Mouse (Mus musculus) CH12.LX (cell line): Measurements from ENCODE around the gene Cdc42ep5. TPM values are rescaled to one million over a fixed set of nuclear protein-coding genes. Genes with fewer than 3 reads are reported as not detected.

ENCODE experiments used
- DNase-seq: peaks from one replicate; pipeline ENCODE4 v3.0.0-alpha.2; 2013; ENCODE audit errors: extremely low read depth
- H3K27ac ChIP-seq: 2 replicates; pipeline ENCODE4 v1.5.1; 2012; ENCODE audit warnings: low read depth, mild to moderate bottlenecking, control low read depth, moderate library complexity; ENCODE audit not compliant: insufficient read depth
- H3K27me3 ChIP-seq: replicated peaks from 2 replicates; pipeline ENCODE3; 2012; ENCODE audit warnings: inconsistent platforms
- H3K36me3 ChIP-seq, 2 experiments: replicated peaks in 1 of 2; 2 replicates each; pipeline versions ENCODE3 to v1.6.1; 2012; ENCODE audit warnings: inconsistent platforms in 1 of 2, low read length in 1 of 2, mild to moderate bottlenecking in 1 of 2, mixed read lengths in 1 of 2, moderate library complexity in 1 of 2; ENCODE audit not compliant: control insufficient read depth in 1 of 2, insufficient read depth in 1 of 2
- H3K4me1 ChIP-seq, 2 experiments: 2 replicates each; pipeline ENCODE4 v1.6.1; 2012; ENCODE audit warnings: inconsistent platforms in 1 of 2, moderate library complexity in 1 of 2; ENCODE audit not compliant: insufficient read depth in 2 of 2, control insufficient read depth in 1 of 2
- H3K4me2 ChIP-seq: 2 replicates; pipeline ENCODE4 v1.6.1; 2012; ENCODE audit warnings: low read depth, mild to moderate bottlenecking, control low read depth; ENCODE audit not compliant: poor library complexity, insufficient read depth, severe bottlenecking
- H3K4me3 ChIP-seq, 3 experiments: fragments of 150-350 bp in 1 of 3; sonication (generic) in 1 of 3; replicated peaks in 1 of 3; 2 replicates each; pipeline versions ENCODE3 to v1.5.1; 2011 to 2012; ENCODE audit warnings: low read depth in 2 of 3, low read length in 2 of 3, mild to moderate bottlenecking in 2 of 3, moderate library complexity in 2 of 3, control low read depth in 1 of 3, improper control_type of control experiment in 1 of 3, inconsistent platforms in 1 of 3, mixed read lengths in 1 of 3; ENCODE audit not compliant: poor library complexity in 1 of 3
- H3K79me2 ChIP-seq: replicated peaks from 2 replicates; pipeline ENCODE4 v1.6.1; 2012; ENCODE audit warnings: mild to moderate bottlenecking, moderate library complexity; ENCODE audit not compliant: control insufficient read depth, poor library complexity, insufficient read depth, severe bottlenecking; ENCODE audit errors: extremely low read depth
- H3K9ac ChIP-seq: 2 replicates; pipeline ENCODE4 v1.6.1; 2012; ENCODE audit warnings: low read depth, mild to moderate bottlenecking, control low read depth, moderate library complexity; ENCODE audit not compliant: insufficient read depth
- H3K9me3 ChIP-seq: replicated peaks from 2 replicates; pipeline ENCODE3; 2012; ENCODE audit warnings: low read length, inconsistent platforms, mixed read lengths
- BHLHE40 ChIP-seq: IDR thresholded peaks from 2 replicates; pipeline ENCODE4 v1.6.1; 2011; ENCODE audit warnings: mild to moderate bottlenecking, low read depth, low read length, improper control_type of control experiment
- CHD1 ChIP-seq: IDR thresholded peaks from 2 replicates; pipeline ENCODE4 v1.6.1; 2012; ENCODE audit warnings: low read depth, low read length, improper control_type of control experiment, inconsistent platforms
- CHD2 ChIP-seq: IDR thresholded peaks from 2 replicates; pipeline ENCODE4 v1.6.1; 2011; ENCODE audit warnings: low read length, improper control_type of control experiment
- CTCF ChIP-seq, 2 experiments: IDR thresholded peaks in 1 of 2; conservative IDR thresholded peaks in 1 of 2; 2 replicates each; pipeline ENCODE4 v1.5.1; 2011 to 2012; ENCODE audit warnings: low read depth in 2 of 2, low read length in 2 of 2, improper control_type of control experiment in 1 of 2, inconsistent platforms in 1 of 2, mild to moderate bottlenecking in 1 of 2, moderate library complexity in 1 of 2
- E2F4 ChIP-seq: IDR thresholded peaks from 2 replicates; pipeline ENCODE4 v1.6.1; 2011; ENCODE audit warnings: low read depth, low read length, improper control_type of control experiment; ENCODE audit not compliant: insufficient replicate concordance
- ELF1 ChIP-seq: IDR thresholded peaks from 2 replicates; pipeline ENCODE4 v1.6.1; 2014; ENCODE audit warnings: low read depth, mild to moderate bottlenecking, inconsistent platforms, low read length, improper control_type of control experiment
- EP300 ChIP-seq: IDR thresholded peaks from 2 replicates; pipeline ENCODE4 v1.6.1; 2011; ENCODE audit warnings: low read length, improper control_type of control experiment
- ETS1 ChIP-seq: conservative IDR thresholded peaks from 2 replicates; pipeline ENCODE4 v1.6.1; 2012; ENCODE audit warnings: low read depth, mild to moderate bottlenecking, inconsistent platforms, low read length, improper control_type of control experiment, moderate library complexity
- GABPA ChIP-seq: IDR thresholded peaks from 2 replicates; pipeline ENCODE4 v1.6.1; 2012; ENCODE audit warnings: low read depth, low read length, improper control_type of control experiment, inconsistent platforms; ENCODE audit not compliant: insufficient replicate concordance
- HCFC1 ChIP-seq: IDR thresholded peaks from 2 replicates; pipeline ENCODE4 v1.6.1; 2012; ENCODE audit warnings: low read depth, mild to moderate bottlenecking, inconsistent platforms, low read length, improper control_type of control experiment
- IRF4 ChIP-seq: IDR thresholded peaks from 2 replicates; pipeline ENCODE4 v1.6.1; 2014; ENCODE audit warnings: low read depth, mild to moderate bottlenecking, inconsistent platforms, low read length, improper control_type of control experiment
- JUN ChIP-seq: IDR thresholded peaks from 2 replicates; pipeline ENCODE4 v1.6.1; 2011; ENCODE audit warnings: low read depth, mild to moderate bottlenecking, low read length, improper control_type of control experiment, moderate library complexity; ENCODE audit not compliant: insufficient read depth
- JUND ChIP-seq: conservative IDR thresholded peaks from 2 replicates; pipeline ENCODE4 v1.6.1; 2011; ENCODE audit warnings: low read depth, low read length, improper control_type of control experiment
- KAT2A ChIP-seq: IDR thresholded peaks from 2 replicates; pipeline ENCODE4 v1.6.1; 2012; ENCODE audit warnings: low read length, improper control_type of control experiment, inconsistent platforms; ENCODE audit not compliant: insufficient replicate concordance
- MAFK ChIP-seq: IDR thresholded peaks from 2 replicates; pipeline ENCODE4 v1.6.1; 2011; ENCODE audit warnings: low read length, improper control_type of control experiment; ENCODE audit not compliant: insufficient replicate concordance
- MAZ ChIP-seq: IDR thresholded peaks from 2 replicates; pipeline ENCODE4 v1.6.1; 2012; ENCODE audit warnings: low read depth, mild to moderate bottlenecking, inconsistent platforms, low read length, improper control_type of control experiment, moderate library complexity
- MEF2A ChIP-seq: IDR thresholded peaks from 2 replicates; pipeline ENCODE4 v1.6.1; 2014; ENCODE audit warnings: low read depth, mild to moderate bottlenecking, inconsistent platforms, low read length, improper control_type of control experiment, borderline replicate concordance
- MXI1 ChIP-seq: IDR thresholded peaks from 2 replicates; pipeline ENCODE4 v1.6.1; 2011; ENCODE audit warnings: mild to moderate bottlenecking, low read depth, low read length, improper control_type of control experiment
- NRF1 ChIP-seq: IDR thresholded peaks from 2 replicates; pipeline ENCODE4 v1.6.1; 2014; ENCODE audit warnings: low read depth, mild to moderate bottlenecking, inconsistent platforms, low read length, improper control_type of control experiment, moderate library complexity
- PAX5 ChIP-seq: IDR thresholded peaks from 2 replicates; pipeline ENCODE4 v1.6.1; 2012; ENCODE audit warnings: low read length, inconsistent platforms, mixed read lengths
- POLR2A ChIP-seq: IDR thresholded peaks from 2 replicates; pipeline ENCODE4 v1.6.1; 2011; ENCODE audit warnings: low read depth, mild to moderate bottlenecking, improper control_type of control experiment, low read length
- POLR2AphosphoS2 ChIP-seq: IDR thresholded peaks from 2 replicates; pipeline ENCODE4 v1.6.1; 2011; ENCODE audit warnings: low read depth, low read length, improper control_type of control experiment
- RAD21 ChIP-seq: IDR thresholded peaks from 2 replicates; pipeline ENCODE4 v1.6.1; 2011; ENCODE audit warnings: low read depth, mild to moderate bottlenecking, low read length, improper control_type of control experiment, moderate library complexity
- RCOR1 ChIP-seq: conservative IDR thresholded peaks from 2 replicates; pipeline ENCODE4 v1.6.1; 2012; ENCODE audit warnings: low read depth, mild to moderate bottlenecking, inconsistent platforms, low read length, improper control_type of control experiment
- SIN3A ChIP-seq: IDR thresholded peaks from 2 replicates; pipeline ENCODE4 v1.6.1; 2012; ENCODE audit warnings: low read length, improper control_type of control experiment, inconsistent platforms
- SMC3 ChIP-seq: IDR thresholded peaks from 2 replicates; pipeline ENCODE4 v1.6.1; 2011; ENCODE audit warnings: low read depth, low read length, improper control_type of control experiment
- TCF12 ChIP-seq: IDR thresholded peaks from 2 replicates; pipeline ENCODE4 v1.6.1; 2014; ENCODE audit warnings: low read depth, mild to moderate bottlenecking, inconsistent platforms, low read length, improper control_type of control experiment
- UBTF ChIP-seq: IDR thresholded peaks from 2 replicates; pipeline ENCODE4 v1.6.1; 2012; ENCODE audit warnings: low read depth, mild to moderate bottlenecking, inconsistent platforms, low read length, improper control_type of control experiment, moderate library complexity
- USF1 ChIP-seq: IDR thresholded peaks from 2 replicates; pipeline ENCODE4 v1.6.1; 2014; ENCODE audit warnings: low read depth, mild to moderate bottlenecking, inconsistent platforms, low read length, improper control_type of control experiment
- USF2 ChIP-seq: conservative IDR thresholded peaks from 2 replicates; pipeline ENCODE4 v1.6.1; 2011; ENCODE audit warnings: low read depth, low read length, improper control_type of control experiment
- ZC3H11A ChIP-seq: IDR thresholded peaks from 2 replicates; pipeline ENCODE4 v1.6.1; 2012; ENCODE audit warnings: low read depth, mild to moderate bottlenecking, inconsistent platforms, low read length, improper control_type of control experiment
- ZMIZ1 ChIP-seq: IDR thresholded peaks from 2 replicates; pipeline ENCODE4 v1.6.1; 2012; ENCODE audit warnings: low read depth, mild to moderate bottlenecking, inconsistent platforms, low read length, improper control_type of control experiment
- ZNF384 ChIP-seq: IDR thresholded peaks from 2 replicates; pipeline ENCODE4 v1.6.1; 2012; ENCODE audit warnings: low read depth, low read length, improper control_type of control experiment, inconsistent platforms
- dilution Hi-C: fragments of 300-500 bp; cut with MboI; formaldehyde crosslinking; loops from 2 replicates; pipeline ENCODE4 v1.14.3; 2020; ENCODE audit warnings: low sequenced_read_pairs; ENCODE audit not compliant: extremely low pct_unique_long_range_greater_than_20kb, extremely low pct_ligation_motif_present
- in situ Hi-C: fragments of 300-500 bp; cut with MboI; formaldehyde crosslinking; loops from 3 replicates; pipeline ENCODE4 v1.14.3; 2019; ENCODE audit warnings: low sequenced_read_pairs, low pct_ligation_motif_present, low pct_unique_long_range_greater_than_20kb, mixed read lengths
- polyA plus RNA-seq: library from polyadenylated mRNA; unstranded; fragments of >175 nt; gene quantifications from 2 replicates; pipeline ENCODE4 v1.2.1, GENCODE M21; 2012; ENCODE audit warnings: low read depth; ENCODE audit not compliant: insufficient read length
- total RNA-seq, 2 experiments: library from RNA; depleted of rRNA; stranded (reverse); fragments of 300-350 nt in 1 of 2; fragments of >200 nt in 1 of 2; gene quantifications; 2 replicates each; pipeline ENCODE4 v1.2.3; 2012 to 2014

Gene Cdc42ep5
- total and polyA plus RNA-seq, 3 experiments, result 1.4 to 4.2 (median 2.1) TPM

GRCm38 (mm10) chr7:4141648-4142325 lies 22.9 kb downstream of the Cdc42ep5 start:
- H3K4me2 ChIP-seq, result no peak overlapping the region; the same call in 1 of the 2 replicates
- H3K79me2 ChIP-seq, result peaks cover 23% of the 10 kb centered on the region
- H3K36me3 ChIP-seq, result peaks cover 77 to 90% of the 10 kb centered on the region in 2 experiments
- H3K27ac ChIP-seq, result peak overlapping the region; percentile 66
- no peaks in the 10 kb centered on the region for H3K9me3 ChIP-seq
- TF ChIP-seq IRF4, result peak; percentile 81
- no peak for TF ChIP-seq CHD2
- no peak for TF ChIP-seq E2F4
- peak; percentile 69; the same call in 1 of the 2 replicates for TF ChIP-seq SIN3A
- 0 out of 2 replicates have a peak, but pooled peaks have one; percentile 39 for TF ChIP-seq RCOR1
- no peak for TF ChIP-seq ZNF384
- TF ChIP-seq UBTF, result no peak
- no peak for TF ChIP-seq ZC3H11A
- TF ChIP-seq TCF12, result no peak
- TF ChIP-seq BHLHE40, result peak; percentile 49; the same call in 1 of the 2 replicates
- TF ChIP-seq GABPA, result no peak
- no peak for TF ChIP-seq POLR2A
- no peak; the same call in 1 of the 2 replicates for TF ChIP-seq JUN
- TF ChIP-seq ETS1, result peak; percentile 82
- no peak for TF ChIP-seq CTCF (conservative IDR thresholded peaks at IDR 0.05 in 1 of 2, IDR thresholded peaks at IDR 0.05 in 1 of 2; ENCODE audit: low read depth in 2 of 2, low read length in 2 of 2)
- TF ChIP-seq ZMIZ1, result no peak
- TF ChIP-seq JUND, result 0 out of 2 replicates have a peak, but pooled peaks have one; percentile 16
- TF ChIP-seq EP300, result peak; percentile 56; the same call in 1 of the 2 replicates
- no peak for TF ChIP-seq CHD1
- TF ChIP-seq MAZ, result no peak
- TF ChIP-seq MAFK, result no peak
- no peak for TF ChIP-seq SMC3
- no peak for TF ChIP-seq PAX5
- TF ChIP-seq USF2, result no peak
- TF ChIP-seq NRF1, result no peak
- TF ChIP-seq RAD21, result no peak
- TF ChIP-seq KAT2A, result 0 out of 2 replicates have a peak, but pooled peaks have one; percentile 47
- TF ChIP-seq MXI1, result no peak
- no peak for TF ChIP-seq HCFC1
- no peak for TF ChIP-seq MEF2A
- TF ChIP-seq USF1, result no peak
- TF ChIP-seq POLR2AphosphoS2, result no peak
- TF ChIP-seq ELF1, result no peak
- H3K4me3 ChIP-seq, result peak overlapping the region in 1 of 3 experiments; percentile 8
- H3K27me3 ChIP-seq, result no peaks in the 10 kb centered on the region
- H3K4me1 ChIP-seq, result peaks cover 16 to 51% of the 10 kb centered on the region in 2 experiments
- peak; percentile 63 for DNase-seq
- no peak overlapping the region for H3K9ac ChIP-seq
- in situ Hi-C loops, result no loop called here
- dilution Hi-C loops, result no loop called here
